41 mouse cellular contexts compared by ENCODE assay signal in genomic region chr3:107129251-107129650, GRCm38 (mm10). TPM values are rescaled to one million over a fixed set of nuclear protein-coding genes. Genes with fewer than 3 reads are reported as not detected.
DNase-seq lines count a peak whose midpoint lies in the region; ATAC-seq and TF ChIP-seq lines count a peak whose summit lies in the region.
"Had no signal": no experiment of that assay in that cellular context is flagged by ENCODE, and none has a peak within 500 bp of the region (broad histone marks: within the 10 kb centered on the region; RNA-seq: fewer than 3 reads in every experiment).

No protein-coding gene starts in this region.

- no peaks in the 10 kb centered on the region for H3K36me3 ChIP-seq in forebrain, embryonic 16.5 days (ENCODE audit: control insufficient read depth, insufficient read depth)
- no peaks in the 10 kb centered on the region for H3K36me3 ChIP-seq in forebrain, embryonic 12.5 days (replicated peaks)
- no peaks in the 10 kb centered on the region for H3K36me3 ChIP-seq in lung, embryonic 16.5 days (ENCODE audit: control insufficient read depth, insufficient read depth, low read length)
- H3K36me3 ChIP-seq in kidney, embryonic 16.5 days (ENCODE audit: insufficient read depth, low read length) = no peaks in the 10 kb centered on the region
- H3K36me3 ChIP-seq: embryonic facial prominence, embryonic 12.5 days; forebrain, embryonic 15.5 days; heart, embryonic 12.5 days; hindbrain, embryonic 13.5 days; limb, embryonic 12.5 days; liver, embryonic 15.5 days; midbrain, embryonic 12.5 days; neural tube, embryonic 13.5 days had no signal

- H3K4me2 ChIP-seq in forebrain, embryonic 16.5 days (ENCODE audit: low read length) = no peak overlapping the region
- no peak overlapping the region for H3K4me2 ChIP-seq in forebrain, embryonic 12.5 days
- no peak overlapping the region for H3K4me2 ChIP-seq in lung, embryonic 16.5 days (ENCODE audit: low read depth, low read length)
- H3K4me2 ChIP-seq in kidney, embryonic 16.5 days (replicated peaks; ENCODE audit: low read depth, low read length) = no peak overlapping the region
- H3K4me2 ChIP-seq: embryonic facial prominence, embryonic 12.5 days; forebrain, embryonic 15.5 days; heart, embryonic 12.5 days; hindbrain, embryonic 13.5 days; limb, embryonic 12.5 days; liver, embryonic 15.5 days; midbrain, embryonic 12.5 days; neural tube, embryonic 13.5 days had no signal

- no peak for TF ChIP-seq CTCF in layer of hippocampus, adult 2 months (conservative IDR thresholded peaks at IDR 0.05)

- H3K27ac ChIP-seq in forebrain, embryonic 16.5 days (ENCODE audit: low read length) = no peak overlapping the region
- no peak overlapping the region for H3K27ac ChIP-seq in forebrain, embryonic 12.5 days
- H3K27ac ChIP-seq in layer of hippocampus, adult 2 months = peak overlapping the region; percentile 81
- H3K27ac ChIP-seq in lung, embryonic 16.5 days (ENCODE audit: low read length) = peak overlapping the region; percentile 79
- H3K27ac ChIP-seq in kidney, embryonic 16.5 days (ENCODE audit: low read length) = no peak overlapping the region
- H3K27ac ChIP-seq: embryonic facial prominence, embryonic 12.5 days; hindbrain, embryonic 13.5 days; limb, embryonic 12.5 days; liver, embryonic 15.5 days; midbrain, embryonic 12.5 days; neural tube, embryonic 13.5 days had no signal

- H3K27me3 ChIP-seq in forebrain, embryonic 16.5 days (replicated peaks; ENCODE audit: control insufficient read depth, insufficient read depth, low read length) = no peaks in the 10 kb centered on the region
- no peaks in the 10 kb centered on the region for H3K27me3 ChIP-seq in forebrain, embryonic 12.5 days
- H3K27me3 ChIP-seq in lung, embryonic 16.5 days (ENCODE audit: control insufficient read depth, insufficient read depth, low read depth, low read length) = no peaks in the 10 kb centered on the region
- no peaks in the 10 kb centered on the region for H3K27me3 ChIP-seq in kidney, embryonic 16.5 days (ENCODE audit: insufficient read depth, low read length)
- H3K27me3 ChIP-seq: CH12.LX; embryonic facial prominence, embryonic 12.5 days; forebrain, embryonic 15.5 days; heart, embryonic 12.5 days; hindbrain, embryonic 13.5 days; limb, embryonic 12.5 days; liver, embryonic 15.5 days; midbrain, embryonic 12.5 days; neural tube, embryonic 13.5 days had no signal

- no peaks in the 10 kb centered on the region for H3K9me3 ChIP-seq in forebrain, embryonic 16.5 days (ENCODE audit: control insufficient read depth, low read length)
- H3K9me3 ChIP-seq in forebrain, embryonic 12.5 days = no peaks in the 10 kb centered on the region
- no peaks in the 10 kb centered on the region for H3K9me3 ChIP-seq in lung, embryonic 16.5 days (ENCODE audit: control insufficient read depth, low read length)
- no peaks in the 10 kb centered on the region for H3K9me3 ChIP-seq in kidney, embryonic 16.5 days (ENCODE audit: low read length)
- H3K9me3 ChIP-seq: embryonic facial prominence, embryonic 12.5 days; forebrain, embryonic 15.5 days; heart, embryonic 12.5 days; hindbrain, embryonic 13.5 days; limb, embryonic 12.5 days; liver, embryonic 15.5 days; megakaryocyte, embryonic 14.5 days; midbrain, embryonic 12.5 days; neural tube, embryonic 13.5 days had no signal

- H3K4me1 ChIP-seq in forebrain, embryonic 16.5 days (replicated peaks; ENCODE audit: control insufficient read depth, insufficient read depth, low read length) = peaks cover 17% of the 10 kb centered on the region
- H3K4me1 ChIP-seq in forebrain, embryonic 12.5 days = 0 out of 2 replicates have a peak, but pooled peaks cover 3% of the 10 kb centered on the region
- peaks cover 9% of the 10 kb centered on the region; the same call in 1 of the 2 replicates for H3K4me1 ChIP-seq in lung, embryonic 16.5 days (replicated peaks; ENCODE audit: control insufficient read depth, insufficient read depth, low read length)
- no peaks in the 10 kb centered on the region for H3K4me1 ChIP-seq in kidney, embryonic 16.5 days (ENCODE audit: insufficient read depth, low read length)
- H3K4me1 ChIP-seq: embryonic facial prominence, embryonic 12.5 days; limb, embryonic 12.5 days; liver, embryonic 15.5 days; megakaryocyte, embryonic 14.5 days; midbrain, embryonic 12.5 days had no signal

- H3K9ac ChIP-seq in forebrain, embryonic 16.5 days (replicated peaks; ENCODE audit: low read depth, low read length) = no peak overlapping the region
- no peak overlapping the region for H3K9ac ChIP-seq in forebrain, embryonic 12.5 days
- H3K9ac ChIP-seq in lung, embryonic 16.5 days (ENCODE audit: low read length) = no peak overlapping the region
- no peak overlapping the region for H3K9ac ChIP-seq in kidney, embryonic 16.5 days (replicated peaks; ENCODE audit: low read length)
- H3K9ac ChIP-seq: embryonic facial prominence, embryonic 12.5 days; forebrain, embryonic 15.5 days; heart, embryonic 12.5 days; hindbrain, embryonic 13.5 days; limb, embryonic 12.5 days; liver, embryonic 15.5 days; midbrain, embryonic 12.5 days; neural tube, embryonic 13.5 days had no signal

- H3K4me3 ChIP-seq in forebrain, embryonic 16.5 days (replicated peaks; ENCODE audit: low read length) = no peak overlapping the region
- no peak overlapping the region for H3K4me3 ChIP-seq in forebrain, embryonic 12.5 days (replicated peaks)
- H3K4me3 ChIP-seq in layer of hippocampus, adult 2 months = no peak overlapping the region
- no peak overlapping the region for H3K4me3 ChIP-seq in lung, embryonic 16.5 days (ENCODE audit: low read length)
- H3K4me3 ChIP-seq in kidney, embryonic 16.5 days (ENCODE audit: low read length) = no peak overlapping the region
- H3K4me3 ChIP-seq: embryonic facial prominence, embryonic 12.5 days; forebrain, embryonic 15.5 days; heart, embryonic 12.5 days; hindbrain, embryonic 13.5 days; limb, embryonic 12.5 days; liver, embryonic 15.5 days; megakaryocyte, embryonic 14.5 days; midbrain, embryonic 12.5 days; myocyte; neural tube, embryonic 13.5 days had no signal

- 0 out of 2 replicates have a peak, but pooled peaks have one; percentile 27 for ATAC-seq in forebrain, embryonic 16.5 days
- ATAC-seq in forebrain, embryonic 12.5 days (ENCODE audit: low FRiP score) = no peak
- no peak for ATAC-seq in lung, embryonic 16.5 days (ENCODE audit: low read depth)
- no peak for ATAC-seq in kidney, embryonic 16.5 days (ENCODE audit: low FRiP score, low TSS enrichment)
- ATAC-seq: activated CD4-positive, CD25-positive, alpha-beta regulatory T cell, adult 4 months had no signal

- 66% methylated on average over 2 of the region's 2 CpGs for WGBS in forebrain, embryonic 16.5 days
- 59% methylated on average over 2 of the region's 2 CpGs for WGBS in forebrain, embryonic 12.5 days
- WGBS in lung, embryonic 16.5 days = 51% methylated on average over 2 of the region's 2 CpGs
- WGBS in kidney, embryonic 16.5 days = 79% methylated on average over 2 of the region's 2 CpGs

- no peak for DNase-seq in layer of hippocampus, adult 2 months (ENCODE audit: low spot score in 2 of 2)
- no peak for DNase-seq in layer of hippocampus, postnatal 36 days
- DNase-seq in lung, adult 18-20 months = no peak
- DNase-seq: adrenal gland, adult 2 months; adrenal gland, postnatal 36 days; cerebellum, postnatal 25 days; embryo, embryonic 11 days; gastrocnemius, postnatal 25 days; heart, adult 18-20 months; heart, postnatal 4 days; kidney, adult 11 months; kidney, postnatal 25 days; right cerebral cortex, postnatal 25 days; spleen, adult 18-20 months; thymus, postnatal 14 days had no signal

RNA-seq across cellular contexts. Expression of gene Kcna2, which starts 28.3 kb away (rescaled TPM):
- 0.72 and 0.94 TPM in 2 replicates for polyA plus RNA-seq in forebrain, embryonic 16.5 days (2015; fragmentation: Nextera tagmentation; extraction: Ambion mirVana)
- polyA plus RNA-seq in forebrain, embryonic 12.5 days (2016; fragmentation: Nextera tagmentation; extraction: Ambion mirVana) = 0.29 TPM in 2 replicates
- 10 to 100 TPM; 89.7 to 94.9 TPM for total RNA-seq in layer of hippocampus, adult 2 months (2021)
- total RNA-seq in layer of hippocampus, postnatal 36 days (2021) = 10 to 100 TPM; 91.3 to 91.6 TPM
- polyA plus RNA-seq in lung, embryonic 16.5 days (2015; fragmentation: Nextera tagmentation; extraction: Ambion mirVana) = 0.72 and 0.80 TPM in 2 replicates
- polyA plus RNA-seq in kidney, embryonic 16.5 days (2015; fragmentation: Nextera tagmentation; extraction: Ambion mirVana) = 0.02 and 0.09 TPM in 2 replicates
- total RNA-seq: CH12.LX had no signal
- polyA plus RNA-seq: C2C12, myocyte had no signal

RNA-seq across cellular contexts. Expression of gene Kcna10, which starts 53.6 kb away (rescaled TPM):
- polyA plus RNA-seq in forebrain, embryonic 16.5 days (2015; fragmentation: Nextera tagmentation; extraction: Ambion mirVana) = not detected in 2 replicates
- not detected in 2 replicates for polyA plus RNA-seq in forebrain, embryonic 12.5 days (2016; fragmentation: Nextera tagmentation; extraction: Ambion mirVana)
- not detected for total RNA-seq in layer of hippocampus, adult 2 months (2021)
- total RNA-seq in layer of hippocampus, postnatal 36 days (2021) = not detected
- not detected in 2 replicates for polyA plus RNA-seq in lung, embryonic 16.5 days (2015; fragmentation: Nextera tagmentation; extraction: Ambion mirVana)
- not detected in 2 replicates for polyA plus RNA-seq in kidney, embryonic 16.5 days (2015; fragmentation: Nextera tagmentation; extraction: Ambion mirVana)
- total RNA-seq: adrenal gland, adult 2 months; adrenal gland, postnatal 36 days; CH12.LX; ES-E14; heart, adult 18-20 months; heart, postnatal 4 days; layer of hippocampus, adult 18-20 months; left cerebral cortex, postnatal 25 days; liver, adult 2 months; midbrain, postnatal 0 days had no signal
- polyA plus RNA-seq: activated CD4-positive, CD25-positive, alpha-beta regulatory T cell, adult 4 months; adrenal gland, adult 2 months; C2C12; embryonic facial prominence, embryonic 12.5 days; forebrain, embryonic 15.5 days; heart, embryonic 12.5 days; heart, postnatal 0 days; hindbrain, embryonic 13.5 days; kidney, embryonic 14.5 days; limb, embryonic 12.5 days; liver, adult 2 months; liver, embryonic 15.5 days; midbrain, embryonic 12.5 days; midbrain, postnatal 0 days; myocyte; neural tube, embryonic 13.5 days; stomach, embryonic 16.5 days; urinary bladder, adult 2 months had no signal

Comparison
In these comparisons a context has a peak if more than half of its experiments do, and no peak if none do; other contexts are left out.
1. H3K27ac ChIP-seq: peak in layer of hippocampus, adult 2 months (single experiment) and lung, embryonic 16.5 days (single experiment); none in forebrain, embryonic 16.5 days (single experiment), forebrain, embryonic 12.5 days (single experiment) and kidney, embryonic 16.5 days (single experiment).